In genomic region chr9:63918245-63918644, GRCm38 (mm10) we compare ENCODE assay signal across 9 mouse cellular contexts.
DNase-seq lines count a peak whose midpoint lies in the region; ATAC-seq and TF ChIP-seq lines count a peak whose summit lies in the region.
"Had no signal": no experiment of that assay in that cellular context is flagged by ENCODE, and none has a peak within 500 bp of the region (broad histone marks: within the 10 kb centered on the region; RNA-seq: fewer than 3 reads in every experiment).

No protein-coding gene starts in this region.

- H3K27ac ChIP-seq in heart, embryonic 15.5 days: peak overlapping the region; percentile 82
- H3K27ac ChIP-seq in liver, embryonic 14.5 days: no peak overlapping the region

- DNase-seq in CD4-positive helper T cell, adult 2 months (ENCODE audit: low read depth, low spot score): peak; percentile 31
- peak; percentile 62 to 79 for DNase-seq in adrenal gland, postnatal 4 days (ENCODE audit: low spot score in 2 of 2)
- peak; percentile 83 to 91 for DNase-seq in kidney, postnatal 36 days
- peak; percentile 44 to 56 (median 48) for DNase-seq in liver, embryonic 14.5 days (ENCODE audit: low read depth in 3 of 3, low spot score in 3 of 3)
- peak; percentile 80 for DNase-seq in ovary, postnatal 36 days (ENCODE audit: low spot score)
- peak; percentile 60 for DNase-seq in thymus, postnatal 25 days

- no peak overlapping the region for H3K4me3 ChIP-seq in heart, embryonic 15.5 days
- H3K4me3 ChIP-seq in liver, embryonic 14.5 days (ENCODE audit: insufficient read depth in 1 of 2, low read depth in 2 of 2, low read length in 2 of 2): no peak overlapping the region
- H3K4me3 ChIP-seq: erythroblast, embryonic 14.5 days had no signal

- peaks cover 44% of the 10 kb centered on the region for H3K4me1 ChIP-seq in heart, embryonic 15.5 days (replicated peaks)
- peaks cover 10% of the 10 kb centered on the region in 2 experiments; a peak in 2 of 4 replicates for H3K4me1 ChIP-seq in liver, embryonic 14.5 days (replicated peaks; ENCODE audit: control insufficient read depth in 2 of 2, insufficient read depth in 2 of 2, low read length in 1 of 2)

- no peaks in the 10 kb centered on the region for H3K36me3 ChIP-seq in heart, embryonic 15.5 days
- no peaks in the 10 kb centered on the region for H3K36me3 ChIP-seq in liver, embryonic 14.5 days (replicated peaks; ENCODE audit: control insufficient read depth, insufficient read depth, low read depth)

- H3K9me3 ChIP-seq in heart, embryonic 15.5 days (replicated peaks): no peaks in the 10 kb centered on the region
- no peaks in the 10 kb centered on the region for H3K9me3 ChIP-seq in liver, embryonic 14.5 days (ENCODE audit: control insufficient read depth, low read length)

- H3K27me3 ChIP-seq in heart, embryonic 15.5 days: no peaks in the 10 kb centered on the region
- no peaks in the 10 kb centered on the region for H3K27me3 ChIP-seq in liver, embryonic 14.5 days (ENCODE audit: control insufficient read depth, insufficient read depth, low read length)

- no peak overlapping the region for H3K4me2 ChIP-seq in heart, embryonic 15.5 days
- no peak overlapping the region for H3K4me2 ChIP-seq in liver, embryonic 14.5 days (ENCODE audit: low read depth)

- H3K9ac ChIP-seq in heart, embryonic 15.5 days: no peak overlapping the region
- no peak overlapping the region for H3K9ac ChIP-seq in liver, embryonic 14.5 days (replicated peaks)

- 51% methylated on average over 4 of the region's 4 CpGs for WGBS in heart, embryonic 15.5 days
- 59% methylated on average over 4 of the region's 4 CpGs for WGBS in liver, embryonic 14.5 days (ENCODE audit: insufficient replicate concordance)

- peak; percentile 94 for TF ChIP-seq CTCF in liver, embryonic 14.5 days (IDR thresholded peaks at IDR 0.05; ENCODE audit: low read depth)

- ATAC-seq in erythroid progenitor cell, adult 5-6 weeks (replicated peaks; ENCODE audit: low FRiP score, poor library complexity, severe bottlenecking): peak; percentile 75
- 0 out of 2 replicates have a peak, but pooled peaks have one; percentile 28 for ATAC-seq in heart, embryonic 15.5 days (replicated peaks; ENCODE audit: insufficient number of reproducible peaks, insufficient read depth, low FRiP score, low read depth)
- peak; percentile 53 for ATAC-seq in liver, embryonic 14.5 days (ENCODE audit: insufficient read depth)

- TF ChIP-seq EP300 in liver, embryonic 14.5 days (IDR thresholded peaks at IDR 0.05; ENCODE audit: low read depth): no peak

Comparison
In these comparisons a context has a peak if more than half of its experiments do, and no peak if none do; other contexts are left out.
1. DNase-seq: peak in every context shown above with its lines; median percentile 87 in kidney, postnatal 36 days; 80 in ovary, postnatal 36 days; 70 in adrenal gland, postnatal 4 days; 60 in thymus, postnatal 25 days; 48 in liver, embryonic 14.5 days; 31 in CD4-positive helper T cell, adult 2 months.